Mouse (Mus musculus) limb, embryonic 14.5 days (tissue): ENCODE measurements at regions not wholly inside any gene's neighbourhood (a gene's known extent, or its start where the extent isn't known, plus 50 kb on each side); places are given as distances from the start of the nearest gene placed in this dataset.
A peak's percentile ranks its signal among the peaks of the same experiment; 100 is the strongest.

Experiments
- ATAC-seq: fragments of 200-750 bp; cut with Nextera tagmentation; 2 replicates; pipeline ENCODE4 v1.8.0; 2017; ENCODE audit warnings: low read depth, moderate number of reproducible peaks, moderate TSS enrichment; ENCODE audit not compliant: low FRiP score
- DNase-seq: peaks from one replicate; pipeline ENCODE4 v3.0.0-alpha.2; 2015; ENCODE audit warnings: low spot score
- H3K27ac ChIP-seq: fragments of 300-500 bp; sonication (generic); replicated peaks from 2 replicates; pipeline ENCODE4 v1.5.1; 2014; ENCODE audit warnings: low read depth, mild to moderate bottlenecking, low read length, moderate library complexity, mixed read lengths
- H3K27me3 ChIP-seq: fragments of 300-500 bp; sonication (generic); 2 replicates; pipeline ENCODE4 v1.6.1; 2014; ENCODE audit warnings: low read length, mixed read lengths; ENCODE audit not compliant: control insufficient read depth, insufficient read depth
- H3K36me3 ChIP-seq: fragments of 300-500 bp; sonication (generic); 2 replicates; pipeline ENCODE4 v1.6.1; 2014; ENCODE audit warnings: mild to moderate bottlenecking, low read length, moderate library complexity, mixed read lengths; ENCODE audit not compliant: control insufficient read depth, insufficient read depth
- H3K4me1 ChIP-seq: fragments of 300-500 bp; sonication (generic); 2 replicates; pipeline ENCODE4 v1.6.1; 2014; ENCODE audit warnings: antibody characterized with exemption, low read length, mixed read lengths; ENCODE audit not compliant: control insufficient read depth, insufficient read depth
- H3K4me2 ChIP-seq: fragments of 300-500 bp; sonication (generic); replicated peaks from 2 replicates; pipeline ENCODE4 v1.6.1; 2014; ENCODE audit warnings: low read depth, mild to moderate bottlenecking, low read length, moderate library complexity; ENCODE audit not compliant: severe bottlenecking
- H3K4me3 ChIP-seq: fragments of 300-500 bp; sonication (generic); replicated peaks from 2 replicates; pipeline ENCODE4 v1.5.1; 2014; ENCODE audit warnings: low read length
- H3K9ac ChIP-seq: fragments of 300-500 bp; sonication (generic); 2 replicates; pipeline ENCODE4 v1.6.1; 2014; ENCODE audit warnings: mild to moderate bottlenecking, low read depth, low read length, moderate library complexity; ENCODE audit not compliant: severe bottlenecking
- H3K9me3 ChIP-seq: fragments of 300-500 bp; sonication (generic); 2 replicates; pipeline ENCODE4 v1.6.1; 2016; ENCODE audit warnings: low read length; ENCODE audit not compliant: control insufficient read depth
- POLR2A ChIP-seq: fragments of 200-500 bp; IDR thresholded peaks from 2 replicates; pipeline ENCODE4 v1.8.0; 2012; ENCODE audit warnings: inconsistent platforms, mild to moderate bottlenecking, moderate library complexity, borderline replicate concordance; ENCODE audit not compliant: insufficient read depth, insufficient read length; ENCODE audit errors: extremely low read depth
- WGBS: fragments of 180-500 bp; shearing (Covaris S2); extraction: QIAGEN DNeasy Blood & Tissue Kit; methylation state at CpG from one replicate; pipeline ENCODE4 v1.1.7; 2014; 5-methylcytosine and 5-hydroxymethylcytosine counted together

- Histone ChIP-seq H3K36me3 (no peaks in the 10 kb centered on the region), H3K27me3 (no peaks in the 10 kb centered on the region), H3K4me2 (no peak overlapping the region), H3K9me3 (no peaks in the 10 kb centered on the region), H3K4me1 (no peaks in the 10 kb centered on the region), H3K9ac (no peak overlapping the region), H3K27ac (no peak overlapping the region), H3K4me3 (no peak overlapping the region)
- 93% methylated on average over 3 of the region's 3 CpGs for WGBS
- ATAC-seq, result no peak
- no peak for DNase-seq
- no peak for TF ChIP-seq POLR2A
These were observed 148.7 kb upstream of the Pou3f3 start for GRCm38 (mm10) chr1:42546879-42547278.

- 76% methylated on average over 2 of the region's 2 CpGs for WGBS
- no peak for TF ChIP-seq POLR2A
These were observed 138.3 kb upstream of the Pou3f3 start for GRCm38 (mm10) chr1:42557301-42557700.

GRCm38 (mm10) chr1:42567640-42568039, 127.9 kb upstream of the Pou3f3 start:
- 78% methylated on average over 6 of the region's 6 CpGs for WGBS
- H3K4me2 ChIP-seq, result no peak overlapping the region
- no peak overlapping the region for H3K4me3 ChIP-seq
- DNase-seq, result no peak
- no peak overlapping the region for H3K9ac ChIP-seq
- no peak for ATAC-seq
- TF ChIP-seq POLR2A, result no peak
- no peaks in the 10 kb centered on the region for H3K27me3 ChIP-seq
- H3K9me3 ChIP-seq, result no peaks in the 10 kb centered on the region
- no peaks in the 10 kb centered on the region for H3K4me1 ChIP-seq
- no peaks in the 10 kb centered on the region for H3K36me3 ChIP-seq
- no peak overlapping the region for H3K27ac ChIP-seq

More at GRCm38 (mm10) chr1:42557301-42557700, 138.3 kb upstream of the Pou3f3 start:
- H3K27ac ChIP-seq, result no peak overlapping the region
- H3K36me3 ChIP-seq, result no peaks in the 10 kb centered on the region
- no peaks in the 10 kb centered on the region for H3K9me3 ChIP-seq
- no peak overlapping the region for H3K4me2 ChIP-seq
- no peak for DNase-seq
- no peak overlapping the region for H3K4me3 ChIP-seq
- no peak for ATAC-seq
- H3K9ac ChIP-seq, result no peak overlapping the region
- no peaks in the 10 kb centered on the region for H3K27me3 ChIP-seq
- H3K4me1 ChIP-seq, result no peaks in the 10 kb centered on the region

- no peak for ATAC-seq
- 94% methylated on average over 3 of the region's 3 CpGs for WGBS
- no peak for TF ChIP-seq POLR2A
These were observed 110.4 kb upstream of the Pou3f3 start for GRCm38 (mm10) chr1:42585191-42585590.

GRCm38 (mm10) chr1:42588499-42588898, 107.1 kb upstream of the Pou3f3 start:
- H3K4me3 ChIP-seq, result no peak overlapping the region
- WGBS, result 27% methylated on average over 10 of the region's 10 CpGs
- DNase-seq (no peak), ATAC-seq (no peak)
- no peak for TF ChIP-seq POLR2A
- no peaks in the 10 kb centered on the region for H3K9me3 ChIP-seq
- no peak overlapping the region for H3K27ac ChIP-seq
- H3K36me3 ChIP-seq, result no peaks in the 10 kb centered on the region
- no peaks in the 10 kb centered on the region for H3K4me1 ChIP-seq
- no peaks in the 10 kb centered on the region for H3K27me3 ChIP-seq
- H3K9ac ChIP-seq, result no peak overlapping the region
- H3K4me2 ChIP-seq, result no peak overlapping the region

More at GRCm38 (mm10) chr1:42585191-42585590, 110.4 kb upstream of the Pou3f3 start:
- DNase-seq, result no peak
- Histone ChIP-seq H3K27ac (no peak overlapping the region), H3K27me3 (no peaks in the 10 kb centered on the region), H3K4me3 (no peak overlapping the region), H3K9me3 (no peaks in the 10 kb centered on the region), H3K4me1 (no peaks in the 10 kb centered on the region), H3K36me3 (no peaks in the 10 kb centered on the region), H3K4me2 (no peak overlapping the region), H3K9ac (no peak overlapping the region)

- Histone ChIP-seq H3K27ac (no peak overlapping the region), H3K4me1 (no peaks in the 10 kb centered on the region), H3K4me3 (no peak overlapping the region), H3K9me3 (no peaks in the 10 kb centered on the region), H3K27me3 (no peaks in the 10 kb centered on the region), H3K9ac (no peak overlapping the region), H3K36me3 (no peaks in the 10 kb centered on the region), H3K4me2 (peak overlapping the region; percentile 7; the same call in 1 of the 2 replicates)
- ATAC-seq (no peak), DNase-seq (no peak)
- no peak for TF ChIP-seq POLR2A
- WGBS, result 45% methylated on average over 7 of the region's 7 CpGs
These were observed 106.1 kb upstream of the Pou3f3 start for GRCm38 (mm10) chr1:42589442-42589841.
